Mouse (Mus musculus): ENCODE data around the gene Gm21764.
"Not testable (repeated sequence)": the region's sequence is repeated elsewhere in the genome, so short reads cannot be mapped to it uniquely, and the experiment has no call there.

Gm21764 gene

GRCm38 (mm10) chrY:18061712-18062111, at the start of gene Gm21764:
Gene Gm21764 (minus strand): TSS chrY:18061812.
- DNase-seq, result not testable (repeated sequence)

- not testable (repeated sequence) for DNase-seq
Measured at GRCm38 (mm10) chrY:18088816-18089215, 27.2 kb upstream of the Gm21764 start, which contains the start of gene Ssty1. Gene Ssty1 (plus strand): TSS chrY:18089116.

All from thymus, postnatal 4 days (tissue).